Mouse (Mus musculus) olfactory bulb, adult 2 months (tissue): ENCODE measurements around the gene Dlg5. TPM values are rescaled to one million over a fixed set of nuclear protein-coding genes. Genes with fewer than 3 reads are reported as not detected.

Experiments
- H3K27ac ChIP-seq: fragments of 200-500 bp; 2 replicates; pipeline ENCODE4 v1.5.1; 2012; ENCODE audit warnings: low read depth, low read length; ENCODE audit not compliant: insufficient read depth
- H3K4me1 ChIP-seq: fragments of 200-500 bp; 2 replicates; pipeline ENCODE4 v1.6.1; 2012; ENCODE audit warnings: low read length; ENCODE audit not compliant: control insufficient read depth, insufficient read depth
- H3K4me3 ChIP-seq: fragments of 200-500 bp; 2 replicates; pipeline ENCODE4 v1.5.1; 2012; ENCODE audit warnings: mild to moderate bottlenecking, low read depth, low read length, moderate library complexity; ENCODE audit not compliant: insufficient read depth
- CTCF ChIP-seq: fragments of 200-500 bp; IDR thresholded peaks from 2 replicates; pipeline ENCODE4 v1.5.1; 2012; ENCODE audit warnings: low read depth, mild to moderate bottlenecking, low read length, moderate library complexity; ENCODE audit not compliant: insufficient read depth
- POLR2A ChIP-seq: fragments of 200-500 bp; IDR thresholded peaks from 2 replicates; pipeline ENCODE4 v1.6.1; 2012; ENCODE audit warnings: mild to moderate bottlenecking, low read depth, low read length, moderate library complexity; ENCODE audit not compliant: insufficient read depth
- WGBS: fragments of 180-500 bp; shearing (Covaris S2); methylation state at CpG from one replicate; pipeline ENCODE4 v1.1.7; 2018; 5-methylcytosine and 5-hydroxymethylcytosine counted together
- polyA plus RNA-seq: library from polyadenylated mRNA; stranded (reverse); fragments of >200 nt; gene quantifications from 2 replicates; pipeline ENCODE4 v1.2.4, GENCODE M21; 2012; ENCODE audit warnings: low replicate concordance; ENCODE audit not compliant: missing spikeins, insufficient read depth, insufficient read length

Dlg5 gene
- not detected in 2 replicates for polyA plus RNA-seq

DNA sequence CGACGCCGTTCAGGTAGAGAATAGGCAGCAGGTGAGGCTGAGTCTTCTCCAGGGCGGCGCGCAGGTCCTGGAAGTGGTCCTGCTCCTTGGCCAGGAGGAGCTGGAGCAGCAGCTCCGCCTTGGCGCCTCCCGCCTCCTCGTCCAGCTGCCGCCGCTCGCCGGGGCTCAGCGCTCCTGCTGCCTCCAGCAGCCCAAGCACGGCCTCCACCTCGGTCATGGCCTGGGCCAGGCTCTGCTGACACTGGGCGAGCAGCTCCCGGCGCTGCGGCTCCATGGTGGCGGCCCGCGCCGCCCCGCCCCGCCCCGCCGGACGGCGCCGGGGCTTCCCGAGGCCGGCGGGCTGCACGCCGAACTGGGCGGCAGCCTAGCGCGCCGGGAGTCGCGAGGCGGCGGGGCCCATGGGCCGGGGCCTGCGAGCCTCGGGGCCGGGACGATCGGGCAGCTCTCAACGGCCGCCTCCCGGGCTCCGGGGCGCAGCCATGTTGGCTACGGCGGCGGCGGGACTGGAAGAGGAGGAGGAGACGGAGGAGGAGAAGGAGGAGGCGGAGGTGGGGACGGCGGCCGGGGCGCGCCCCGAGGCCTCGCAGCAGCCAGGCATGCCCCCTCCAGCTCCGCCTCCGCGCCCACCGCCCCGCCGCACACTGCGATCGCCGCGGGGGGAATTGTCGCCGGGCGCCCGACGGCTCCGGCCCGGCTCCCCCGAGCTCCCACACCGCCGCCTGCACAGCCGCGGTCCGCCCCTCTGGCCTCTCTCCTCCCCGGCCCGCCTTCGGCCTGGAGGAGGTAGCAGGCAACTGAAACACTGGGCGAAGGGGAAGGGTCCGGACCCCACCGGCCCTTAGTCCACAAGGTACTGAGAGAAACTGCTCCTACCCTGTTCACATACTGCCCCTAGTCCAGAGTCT is at the start of gene Dlg5:
TSS of gene Dlg5 (minus strand) at position 744 of the 905 bp plus-strand sequence.
- TF ChIP-seq CTCF = no peak
- WGBS = under 1% methylated on average over 93 of the region's 98 CpGs
- Histone ChIP-seq H3K4me3 (peak within 1 kb of the TSS; percentile 73), H3K27ac (peak within 1 kb of the TSS; percentile 70; the same call in 1 of the 2 replicates), H3K4me1 (peaks cover 11% of the 10 kb centered on the region)

DNA sequence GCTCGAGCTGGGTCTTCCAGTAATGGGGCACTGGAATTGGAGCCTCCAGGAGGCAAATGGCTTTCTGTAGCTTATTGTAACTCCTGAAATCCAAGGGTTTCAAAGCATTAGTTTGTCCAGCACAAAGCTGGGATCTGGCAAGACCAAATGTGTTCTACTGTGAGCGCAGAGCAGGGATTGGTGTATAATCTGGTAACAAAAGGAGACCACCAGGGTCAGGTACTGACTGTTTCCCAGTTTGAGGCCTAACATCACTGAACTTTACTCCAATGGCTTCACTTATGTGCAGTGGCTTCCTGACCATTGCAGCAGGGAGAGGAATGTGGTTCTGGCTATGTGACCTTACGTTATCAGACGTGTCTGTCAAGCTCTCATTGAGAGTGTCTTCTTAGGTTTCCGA is 47.9 kb upstream of the Dlg5 start:
- WGBS = 90% methylated on average over 5 of the region's 5 CpGs
- Histone ChIP-seq H3K4me3 (no peak overlapping the region), H3K4me1 (no peaks in the 10 kb centered on the region), H3K27ac (no peak overlapping the region)
- TF ChIP-seq POLR2A (no peak), CTCF (no peak)

DNA sequence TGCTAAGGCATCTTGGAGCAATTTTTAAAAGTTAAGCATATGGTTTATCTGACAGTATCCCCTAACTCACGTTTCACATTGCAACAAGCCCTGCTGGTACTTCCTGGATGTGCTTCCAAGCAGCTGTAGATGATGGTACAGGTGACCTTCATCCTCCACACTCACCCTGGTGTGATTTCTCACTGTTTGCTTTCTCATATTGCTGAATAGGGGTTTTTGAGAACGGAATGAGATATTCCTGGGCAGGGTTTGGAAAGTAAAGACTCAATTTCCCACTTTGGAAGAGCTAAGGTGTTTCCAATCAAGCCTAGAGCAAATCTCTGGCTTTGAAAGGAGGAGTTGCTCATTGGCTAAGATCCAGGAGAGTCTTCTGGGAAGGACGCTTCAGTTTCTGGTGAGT is 47.2 kb upstream of the Dlg5 start, which contains the start of gene E330034G19Rik:
TSS of gene E330034G19Rik (plus strand) at position 301 of the 400 bp plus-strand sequence.
- no peak within 1 kb of the TSS for H3K4me3 ChIP-seq
- TF ChIP-seq POLR2A = no peak
- TF ChIP-seq CTCF = no peak
- no peaks in the 10 kb centered on the region for H3K4me1 ChIP-seq
- H3K27ac ChIP-seq = no peak within 1 kb of the TSS
- WGBS = 60% methylated on average over 3 of the region's 3 CpGs

DNA sequence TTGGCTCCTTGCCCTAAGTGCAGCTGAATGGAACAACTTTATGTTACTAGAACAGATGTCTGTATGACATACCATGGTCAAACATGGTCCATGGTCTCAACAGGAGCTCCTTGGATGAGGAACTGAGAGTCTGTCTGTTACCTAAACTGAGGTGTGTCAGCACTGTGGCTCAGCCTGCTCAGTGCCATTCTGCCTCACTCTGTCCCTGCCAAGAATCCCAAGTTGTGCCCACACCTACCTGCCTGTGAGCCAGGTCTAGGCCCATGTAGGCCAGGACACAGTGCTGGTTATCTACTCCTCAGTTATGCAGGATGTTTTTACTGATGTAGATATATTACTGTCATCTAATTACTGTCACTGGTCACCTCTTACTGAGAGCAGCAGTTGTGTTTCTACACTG is 45.0 kb upstream of the Dlg5 start:
- TF ChIP-seq POLR2A (no peak), CTCF (no peak)
- Histone ChIP-seq H3K4me3 (no peak overlapping the region), H3K27ac (no peak overlapping the region)

DNA sequence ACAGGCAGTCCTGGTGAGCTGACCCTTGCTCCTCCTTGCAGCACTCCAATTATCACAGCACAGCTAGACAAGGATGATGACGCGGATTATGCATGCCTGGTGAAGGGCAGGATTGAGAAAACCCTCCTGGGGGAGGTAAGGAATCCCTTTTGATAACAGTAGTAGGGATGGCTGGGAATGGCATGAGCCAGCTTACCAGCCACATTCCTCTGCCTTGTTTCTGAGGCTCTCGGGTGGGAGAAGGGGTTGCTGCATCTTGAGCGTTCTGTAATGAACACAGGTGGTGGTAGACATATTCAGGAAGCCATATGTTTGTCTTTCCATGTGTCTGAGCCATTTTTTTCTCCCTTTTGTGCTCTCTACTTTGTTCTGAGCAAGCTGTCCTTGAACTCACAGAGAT is 40.4 kb upstream of the Dlg5 start:
- TF ChIP-seq POLR2A (no peak), CTCF (no peak)
- WGBS = 77% methylated on average over 4 of the region's 4 CpGs
- H3K27ac ChIP-seq = no peak overlapping the region
- no peaks in the 10 kb centered on the region for H3K4me1 ChIP-seq
- no peak overlapping the region for H3K4me3 ChIP-seq

More for the DNA sequence above, 45.0 kb upstream of the Dlg5 start:
- H3K4me1 ChIP-seq = no peaks in the 10 kb centered on the region

DNA sequence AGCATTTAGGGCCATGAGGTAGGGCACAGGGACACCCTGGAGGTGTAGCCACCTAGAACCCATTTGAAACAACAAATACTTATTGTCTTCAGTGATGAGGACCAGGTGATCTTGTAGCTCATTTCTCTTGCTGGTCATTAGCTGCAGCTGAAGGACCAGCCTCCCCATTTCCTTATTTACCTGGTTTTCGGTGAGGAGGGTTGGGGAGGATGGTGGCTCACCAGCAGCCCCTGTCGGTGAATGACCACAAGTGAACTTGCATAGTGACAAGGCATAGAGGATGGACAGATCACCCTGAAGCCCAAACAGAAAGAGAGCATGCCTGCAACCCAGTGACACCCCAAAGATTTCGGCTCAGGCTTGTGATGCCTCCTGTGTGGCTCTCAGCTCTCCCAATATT is 36.6 kb upstream of the Dlg5 start:
- 85% methylated on average over 3 of the region's 3 CpGs for WGBS
- TF ChIP-seq POLR2A (no peak), CTCF (no peak)
- Histone ChIP-seq H3K27ac (no peak overlapping the region), H3K4me3 (no peak overlapping the region), H3K4me1 (no peaks in the 10 kb centered on the region)

DNA sequence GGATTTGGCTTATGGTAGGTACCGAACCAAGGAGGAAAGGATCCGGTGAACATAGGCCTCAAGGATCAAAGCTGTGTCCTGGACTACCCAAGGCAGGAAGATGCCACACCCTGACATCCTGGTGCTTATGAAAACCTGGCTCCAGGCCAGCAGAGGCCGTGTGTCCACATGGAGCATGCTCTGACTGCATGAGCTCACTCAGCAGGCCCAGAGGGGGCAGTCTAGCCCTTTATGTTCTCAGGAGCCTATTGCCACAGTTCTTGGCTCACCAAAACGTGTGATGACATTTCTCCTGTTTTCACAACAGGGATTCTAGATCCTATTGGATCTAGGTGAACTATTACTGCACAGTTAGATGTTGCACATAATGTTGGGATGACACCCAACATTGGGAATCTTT is 35.6 kb upstream of the Dlg5 start:
- H3K4me3 ChIP-seq = no peak overlapping the region
- no peak for TF ChIP-seq CTCF
- TF ChIP-seq POLR2A = no peak
- WGBS = 73% methylated on average over 4 of the region's 4 CpGs
- no peak overlapping the region for H3K27ac ChIP-seq
- no peaks in the 10 kb centered on the region for H3K4me1 ChIP-seq

DNA sequence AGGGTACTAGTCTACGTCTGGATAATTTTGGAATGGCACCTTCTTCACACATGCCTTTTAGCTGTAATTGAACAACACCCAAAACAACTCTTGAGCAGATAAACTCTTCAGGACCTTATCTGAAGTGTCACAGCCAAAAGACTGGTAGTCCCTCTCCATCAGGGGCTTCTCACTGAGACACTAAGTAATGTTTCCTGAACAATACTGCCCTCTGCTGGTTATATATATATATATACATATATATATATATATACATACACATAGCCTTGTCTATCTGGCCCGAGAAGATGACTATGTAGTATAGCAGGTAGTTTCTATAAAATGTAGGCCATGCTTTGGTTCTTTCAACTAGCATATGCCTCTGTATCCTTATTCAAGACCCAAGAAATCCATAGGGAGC is 29.8 kb upstream of the Dlg5 start:
- H3K27ac ChIP-seq = no peak overlapping the region
- H3K4me1 ChIP-seq = no peaks in the 10 kb centered on the region
- TF ChIP-seq POLR2A (no peak), CTCF (no peak)
- WGBS = 39% methylated on average over 2 of the region's 2 CpGs
- H3K4me3 ChIP-seq = no peak overlapping the region

DNA sequence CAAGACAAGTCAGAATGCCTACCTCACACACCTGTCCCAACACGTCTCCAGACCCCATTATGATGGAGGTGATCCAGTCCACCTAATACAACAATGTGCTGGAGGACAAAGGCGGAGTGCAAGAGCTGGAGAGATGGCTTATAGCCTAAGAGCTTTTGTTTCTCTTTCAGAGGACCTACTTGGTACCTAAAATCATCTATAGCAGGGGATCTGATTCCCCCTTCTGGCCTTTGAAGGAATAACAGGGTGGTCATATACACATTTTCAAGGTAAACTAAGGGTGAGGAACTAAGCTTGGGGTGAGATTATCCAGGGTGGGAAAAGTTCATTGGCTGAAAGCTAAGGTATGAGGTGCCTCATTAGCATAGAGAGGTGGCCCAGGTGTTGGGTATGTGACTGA is 27.9 kb upstream of the Dlg5 start:
- TF ChIP-seq CTCF (no peak), POLR2A (no peak)
- Histone ChIP-seq H3K4me3 (no peak overlapping the region), H3K27ac (no peak overlapping the region), H3K4me1 (no peaks in the 10 kb centered on the region)
- WGBS = 26% methylated on average over 2 of the region's 2 CpGs
